Mouse (Mus musculus): ENCODE results near the gene Aspscr1. TPM values are rescaled to one million over a fixed set of nuclear protein-coding genes. Genes with fewer than 3 reads are reported as not detected.
A peak's percentile ranks its signal among the peaks of the same experiment; 100 is the strongest.

Gene Aspscr1
- total RNA-seq (2021): 10 to 100 TPM; 34.8 to 39.8 TPM
- long read RNA-seq, experiment 1, transcript Aspscr1-201 (16 exons, 1,820 nt): major isoform, 63 of 88 reads
- long read RNA-seq, experiment 1, partial matches to known transcripts: 2 of 88 reads
- long read RNA-seq, experiment 1, other reads (novel, unspliced or antisense): 21 of 88 reads
- long read RNA-seq, experiment 2, transcript Aspscr1-201 (16 exons, 1,820 nt): major isoform, 47 of 75 reads
- long read RNA-seq, experiment 2, transcript Aspscr1-203 (15 exons, 1,690 nt): minor isoform, 5 of 75 reads
- long read RNA-seq, experiment 2, partial matches to known transcripts: 2 of 75 reads
- long read RNA-seq, experiment 2, other reads (novel, unspliced or antisense): 21 of 75 reads

DNA sequence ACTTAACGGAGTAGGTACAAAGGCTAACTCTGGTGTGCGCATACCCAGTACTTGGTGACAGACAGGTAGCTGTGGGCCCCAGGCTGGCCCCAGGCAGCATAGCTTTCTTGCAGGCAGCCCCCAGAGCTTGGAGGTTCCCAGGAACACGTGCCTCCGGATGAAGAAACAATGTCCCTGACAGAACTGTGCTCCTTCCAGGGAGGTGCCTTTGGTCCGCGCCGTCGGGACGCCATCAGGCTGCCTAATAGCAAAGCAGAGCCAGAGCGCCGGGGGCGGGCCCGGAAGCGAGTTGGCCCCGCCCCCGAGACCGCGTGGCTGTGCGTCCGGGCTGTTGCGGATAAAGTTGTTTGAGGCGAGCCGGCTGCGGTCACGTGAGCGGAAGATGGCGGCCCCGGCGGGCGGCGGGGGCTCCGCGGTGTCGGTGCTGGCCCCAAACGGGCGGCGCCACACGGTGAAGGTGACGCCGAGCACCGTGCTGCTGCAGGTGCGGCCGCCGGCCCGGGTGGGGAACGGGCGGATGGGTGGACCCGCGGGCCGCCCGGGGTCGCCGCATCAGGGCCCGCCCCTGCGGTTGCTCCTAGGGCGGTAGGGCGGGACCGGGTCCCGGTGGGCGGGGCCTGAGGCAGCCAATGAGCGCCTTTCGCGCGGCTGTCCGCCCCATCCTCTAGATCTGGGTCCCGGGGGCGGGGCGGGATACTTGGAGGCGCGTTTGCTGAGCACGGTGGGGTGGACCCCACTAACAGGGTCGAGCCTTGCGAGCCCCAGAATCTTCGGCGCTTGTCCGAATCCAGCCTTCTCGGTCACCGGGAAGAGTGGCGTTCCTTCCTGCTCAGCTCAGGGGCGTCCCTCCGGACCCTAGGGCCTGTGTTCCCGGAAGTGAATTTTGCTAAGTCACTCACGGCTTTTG, at the start of gene Aspscr1:
Aspscr1 (plus strand) TSS at position 287 of the 907 bp plus-strand sequence.
- peak; percentile 98 for DNase-seq

DNA sequence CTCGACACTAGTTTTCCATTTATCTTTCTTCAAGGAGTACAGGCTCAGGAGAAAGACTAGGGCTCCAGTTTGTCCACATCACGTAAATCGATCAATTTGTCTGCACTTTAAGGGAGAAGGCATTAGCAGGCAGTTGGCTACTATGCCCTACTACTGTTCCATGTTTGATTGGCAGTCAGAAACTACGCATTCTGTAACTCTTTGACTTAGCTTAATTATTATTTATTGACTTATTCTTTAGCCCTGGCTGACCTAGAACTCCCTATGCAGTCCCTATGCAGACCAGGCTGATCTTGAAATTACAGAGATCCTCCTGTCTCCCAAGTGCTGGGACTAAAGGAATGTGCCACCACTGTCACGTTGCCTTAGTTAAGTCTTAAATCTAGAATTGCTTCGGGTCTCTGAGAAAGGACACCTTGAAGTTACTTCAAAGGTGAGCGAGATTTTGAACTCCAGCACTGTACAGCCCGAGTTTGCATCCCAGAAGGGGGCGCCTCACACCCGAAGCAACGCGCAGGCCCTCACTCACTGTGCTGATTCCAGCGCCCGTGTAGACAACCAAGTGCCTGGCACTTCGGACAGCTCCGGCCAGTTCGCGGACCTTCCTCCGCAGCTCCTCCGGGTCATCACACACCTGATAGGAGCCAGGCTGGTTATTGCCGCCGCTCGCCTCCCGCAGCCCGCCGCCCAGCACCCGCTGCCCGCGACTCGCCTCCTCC, 48.7 kb upstream of the Aspscr1 start:
- DNase-seq: peak; percentile 61

DNA sequence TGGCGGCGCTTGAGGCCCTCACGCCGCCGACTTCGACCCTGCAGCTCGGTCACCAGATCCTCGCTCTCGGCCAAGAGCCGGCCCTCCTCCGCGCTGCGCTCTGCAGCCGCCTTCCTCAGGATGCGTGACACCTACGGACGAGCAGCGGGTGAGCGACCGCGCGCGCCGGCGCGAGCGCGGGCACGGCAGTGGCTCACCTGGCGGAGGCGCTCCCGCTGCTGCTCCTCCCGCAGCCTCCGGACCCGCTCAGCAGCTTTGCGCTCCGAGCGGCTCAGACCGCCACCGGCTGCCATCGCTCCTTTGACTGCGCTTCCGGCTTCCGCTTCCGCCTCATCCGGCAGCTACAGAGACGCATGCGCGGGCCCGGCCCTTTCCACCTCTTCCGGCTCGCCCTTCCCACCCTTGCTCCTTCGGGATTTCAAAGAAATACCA, 48.1 kb upstream of the Aspscr1 start:
- DNase-seq: peak; percentile 87

DNA sequence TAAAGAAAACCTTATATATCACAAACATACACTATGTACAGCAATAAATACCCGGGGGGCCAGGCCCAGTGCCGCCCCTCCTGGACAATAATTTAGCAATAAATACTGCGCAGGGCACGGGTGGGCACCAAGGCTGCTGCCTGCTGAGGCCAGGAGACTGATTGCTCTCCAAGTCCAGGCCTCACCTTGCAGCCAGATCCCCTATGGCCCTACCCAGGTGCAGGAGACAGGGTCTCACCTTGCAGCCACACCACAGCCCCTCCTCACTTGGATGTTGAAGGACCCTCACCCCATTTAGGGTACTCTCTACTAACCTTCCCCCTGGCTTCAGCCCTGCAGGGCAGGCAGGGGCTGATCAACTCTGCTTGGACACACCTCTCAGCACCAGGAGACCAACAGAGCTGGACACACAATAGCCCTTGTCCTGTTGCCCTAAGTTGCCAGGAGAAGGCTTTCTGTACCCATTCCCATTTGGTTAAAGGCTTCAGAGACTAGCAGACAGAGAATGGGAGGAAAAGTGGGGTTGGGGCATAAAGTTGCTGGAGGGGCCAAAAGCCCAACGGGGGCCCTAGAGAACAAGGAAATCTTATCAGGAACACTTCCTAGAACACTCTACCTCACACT, 47.5 kb upstream of the Aspscr1 start, which contains the start of gene Sirt7:
Sirt7 (minus strand) TSS at position 89 of the 624 bp plus-strand sequence.
- DNase-seq: no peak

DNA sequence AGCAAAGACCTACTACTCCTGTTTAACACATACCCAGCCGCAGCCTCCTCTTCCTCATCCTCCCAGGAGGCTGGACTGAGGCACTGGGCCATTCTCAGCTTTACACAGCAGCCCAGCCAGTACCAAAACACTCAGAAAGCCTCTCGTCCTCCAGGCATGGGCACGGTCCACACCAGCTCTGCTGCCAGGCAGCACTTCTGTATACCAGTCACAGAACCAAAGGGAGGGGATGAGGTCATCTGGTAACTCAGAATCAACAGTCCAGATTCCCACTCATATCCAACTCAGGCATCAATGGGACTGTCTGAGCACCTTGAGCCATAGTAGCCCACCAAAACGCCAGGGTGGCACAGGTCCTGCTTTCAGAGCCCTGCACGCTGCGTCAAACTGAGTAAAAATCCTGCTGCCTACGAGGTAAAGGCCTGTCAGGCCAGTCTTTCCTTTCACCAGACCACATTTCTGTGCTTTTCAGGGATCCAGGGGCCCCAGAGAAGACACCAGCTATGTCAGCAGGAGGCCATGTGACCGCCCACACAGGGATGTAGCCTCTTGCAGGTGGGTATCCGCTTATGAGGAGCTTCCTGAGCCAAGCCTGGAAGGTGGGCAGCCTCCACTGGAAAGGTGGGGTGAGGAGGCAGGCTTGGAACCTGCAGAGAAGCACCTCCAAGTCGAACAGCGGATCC, 45.8 kb upstream of the Aspscr1 start:
- DNase-seq: no peak

DNA sequence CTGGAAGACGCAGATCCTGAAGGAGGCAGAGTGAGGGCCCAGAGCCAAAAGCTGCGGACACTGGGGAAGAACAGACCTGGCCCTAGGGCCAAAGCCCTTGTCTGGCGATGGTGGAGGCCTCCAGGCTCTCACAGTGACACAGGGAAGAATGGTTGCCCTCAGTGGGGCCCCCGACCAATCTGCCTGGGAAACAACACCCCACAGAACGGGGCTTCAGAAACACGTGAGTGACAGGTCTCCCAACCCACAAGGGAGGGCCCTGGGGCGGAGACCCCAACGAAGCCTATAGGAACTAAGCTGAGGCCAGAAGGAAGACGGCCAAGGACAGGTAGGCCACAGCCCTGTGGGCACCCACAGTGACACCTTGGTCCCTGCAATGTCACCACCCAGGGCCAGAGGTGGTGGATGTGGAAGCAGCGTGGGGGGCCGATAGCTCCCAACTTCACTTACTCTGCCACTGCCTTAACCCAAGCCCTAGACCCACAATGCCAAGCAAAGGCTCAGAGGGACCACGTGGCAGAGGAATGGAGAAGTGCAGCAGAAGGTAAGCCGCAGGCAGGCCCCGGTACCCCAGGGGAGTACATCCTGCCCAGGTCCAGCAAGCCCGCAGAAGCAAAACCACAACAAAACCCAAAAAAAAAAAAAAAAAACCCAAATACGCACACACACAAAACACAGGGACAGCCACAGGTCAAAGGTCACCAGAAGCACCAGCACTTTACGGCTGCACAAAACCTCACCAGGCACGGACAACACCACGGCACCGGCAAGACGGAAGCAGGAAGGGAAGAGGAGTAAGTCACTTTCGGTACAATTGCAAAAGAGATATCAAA, 45.1 kb upstream of the Aspscr1 start:
- DNase-seq: no peak

DNA sequence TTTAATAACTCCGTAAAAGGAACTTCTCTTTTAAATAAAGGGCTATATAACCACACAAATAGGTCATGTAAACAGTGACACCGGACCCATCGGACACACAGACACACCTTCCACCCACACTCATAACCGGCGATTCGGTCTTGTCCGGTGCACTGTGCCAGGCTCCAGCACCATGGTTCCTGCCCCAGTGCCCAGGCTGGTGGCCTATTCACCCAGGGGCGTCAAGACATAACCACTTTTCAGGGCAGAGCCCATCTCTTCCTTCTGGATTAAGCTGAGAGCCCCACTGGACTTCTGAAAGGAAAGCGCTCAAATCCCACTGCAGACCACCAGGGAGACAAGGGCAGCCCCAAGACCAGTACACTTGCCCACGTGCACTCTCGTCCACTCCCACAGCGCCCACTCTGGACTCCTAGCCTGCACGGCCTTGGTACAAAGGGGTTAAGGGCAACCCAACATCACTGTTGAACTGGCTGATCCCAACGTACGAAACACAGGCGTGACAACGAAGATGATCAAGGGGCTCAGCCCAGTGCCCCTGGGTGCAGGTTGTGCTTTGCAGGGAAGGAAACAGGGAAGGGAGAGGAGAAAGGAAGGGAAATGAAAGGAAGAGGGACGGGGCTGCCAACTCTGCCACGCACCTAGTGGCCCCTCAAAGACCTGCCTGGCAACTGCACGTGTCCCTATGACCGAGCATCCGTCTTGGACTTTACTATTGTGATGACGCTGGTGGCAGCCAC, 44.0 kb upstream of the Aspscr1 start:
- no peak for DNase-seq

DNA sequence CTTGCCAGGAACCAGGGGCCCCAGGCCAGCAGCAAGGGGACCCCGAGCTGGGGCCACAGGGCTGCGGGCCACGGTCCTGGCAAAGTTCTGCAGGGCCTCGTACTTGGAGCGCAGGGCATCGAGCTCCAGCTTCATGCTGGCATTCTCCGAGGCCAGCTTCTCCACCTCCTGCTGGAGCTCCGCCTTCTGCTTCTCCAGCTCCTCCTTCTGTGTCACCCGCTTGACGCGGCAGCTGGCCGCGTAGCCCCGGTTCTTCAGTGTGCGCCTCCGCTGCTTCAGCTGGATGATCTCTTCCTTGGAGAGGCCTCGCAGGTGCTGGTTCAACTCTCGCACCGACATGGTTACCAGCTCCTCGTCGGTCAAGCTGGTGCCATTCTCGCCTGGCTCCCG, 43.4 kb upstream of the Aspscr1 start:
- no peak for DNase-seq

DNA sequence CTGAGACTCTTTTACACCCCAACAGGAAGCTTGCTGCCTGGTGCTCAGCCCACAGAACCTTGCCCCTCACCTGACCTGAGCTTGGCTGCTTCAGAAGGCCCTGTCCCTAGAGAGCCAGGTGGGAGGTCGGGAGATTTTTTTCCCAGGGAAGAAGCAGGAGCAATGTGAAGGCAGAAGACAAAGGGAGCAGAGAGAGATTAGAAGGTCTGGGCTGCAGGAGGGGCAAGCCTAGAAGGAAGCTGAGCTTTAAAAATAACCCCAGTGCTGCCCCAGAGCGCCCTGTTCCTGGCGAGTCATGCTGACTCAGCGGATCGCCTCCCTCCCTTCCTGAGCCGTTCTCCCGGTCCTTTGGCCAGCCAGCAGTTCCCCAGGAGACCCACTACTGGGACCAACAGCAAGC, 42.9 kb upstream of the Aspscr1 start:
- peak; percentile 40 for DNase-seq

DNA sequence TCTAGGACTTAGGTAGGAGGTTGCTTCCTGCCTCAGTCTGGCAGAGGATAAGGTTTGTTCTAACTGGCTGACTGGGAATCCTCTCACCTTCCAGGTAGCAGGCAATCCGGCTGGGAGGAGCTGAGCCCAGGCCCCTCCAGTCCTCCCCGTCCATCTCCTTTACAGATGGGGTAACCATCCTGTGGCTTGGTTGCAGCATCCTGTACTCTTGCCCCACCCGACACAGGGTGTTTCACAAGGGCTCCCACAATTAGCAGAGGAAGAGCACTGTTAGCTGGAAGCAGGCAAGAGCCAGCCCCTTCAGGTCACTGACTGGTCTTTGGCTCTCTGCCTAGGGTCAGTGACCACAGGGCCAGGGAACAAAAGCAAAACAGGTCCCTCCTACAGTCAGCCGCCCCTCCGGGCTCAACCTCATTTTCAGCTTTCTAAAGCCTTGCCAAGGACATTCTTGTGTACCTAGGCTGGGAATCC, 42.3 kb upstream of the Aspscr1 start:
- DNase-seq: no peak

DNA sequence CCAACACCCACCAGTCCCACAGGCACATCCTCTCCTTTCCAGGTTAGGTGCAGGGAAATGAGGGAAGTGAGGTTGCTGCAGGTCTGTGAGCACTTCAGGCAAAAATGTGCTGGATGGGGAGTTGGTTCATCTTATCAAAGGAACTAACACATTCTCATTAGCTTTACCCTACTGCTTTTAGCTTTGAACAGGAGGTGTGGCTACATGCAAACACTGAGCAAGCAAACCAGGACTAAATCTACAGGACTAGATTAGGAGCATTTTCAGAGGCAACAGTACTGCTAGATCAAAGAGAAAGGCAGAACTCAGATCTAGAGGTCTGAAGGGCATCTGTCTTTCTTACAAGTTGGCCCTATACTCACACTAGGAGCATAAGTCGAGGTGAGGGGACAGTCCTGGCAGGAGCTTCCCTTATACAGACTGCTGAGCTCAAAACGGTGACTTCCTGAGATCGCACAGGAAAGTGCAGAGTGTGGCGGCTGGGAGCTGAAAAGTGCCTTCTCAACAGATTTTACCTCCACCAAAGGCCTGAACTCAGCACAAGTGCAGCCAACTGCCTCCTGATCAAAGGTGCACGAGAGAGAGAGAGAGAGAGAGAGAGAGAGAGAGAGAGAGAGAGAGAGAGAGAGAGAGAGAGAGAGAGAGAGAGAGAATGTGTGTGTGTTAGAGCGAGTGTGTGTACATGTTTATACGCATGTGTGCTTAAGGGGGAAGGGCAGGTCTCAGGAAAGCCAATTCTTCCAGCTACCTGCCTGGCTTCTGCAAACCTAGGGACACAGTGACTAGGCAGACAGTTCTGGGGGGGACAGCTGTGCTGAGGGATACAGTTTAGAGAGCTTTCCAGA, 41.7 kb upstream of the Aspscr1 start:
- DNase-seq: no peak

DNA sequence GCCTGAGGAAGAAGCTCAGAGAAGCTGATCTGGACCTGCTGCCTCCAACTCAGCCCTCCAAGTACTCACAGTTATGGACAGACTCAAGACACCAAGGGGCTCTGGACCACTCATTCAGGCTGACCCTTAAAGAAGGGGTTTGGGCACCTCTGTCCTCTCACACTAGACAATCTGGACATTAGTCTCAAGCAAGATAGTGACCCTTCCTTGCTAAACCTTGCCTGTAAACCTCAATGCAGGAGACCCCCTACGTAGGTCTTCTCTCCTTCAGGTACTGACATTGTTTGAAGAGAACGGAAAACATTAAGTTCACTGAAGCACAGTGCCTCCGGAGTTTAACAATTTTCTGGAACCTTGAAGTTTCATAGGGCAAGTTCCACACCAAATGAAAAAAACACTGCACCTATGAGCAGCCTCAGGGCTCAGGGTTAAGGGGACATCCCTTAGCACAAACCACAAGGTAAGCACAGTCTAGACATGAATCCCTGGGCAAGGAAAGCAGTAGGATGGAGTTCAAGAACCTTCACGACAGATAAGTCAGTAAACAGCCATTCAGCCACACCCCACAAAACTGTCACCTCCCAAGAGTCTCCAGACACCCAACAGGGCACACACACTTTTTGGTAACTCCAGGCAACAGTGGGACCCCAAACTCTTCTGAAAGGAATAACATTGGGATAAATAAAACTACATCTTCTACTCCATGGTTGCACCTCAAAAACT, 40.9 kb upstream of the Aspscr1 start:
- no peak for DNase-seq

DNA sequence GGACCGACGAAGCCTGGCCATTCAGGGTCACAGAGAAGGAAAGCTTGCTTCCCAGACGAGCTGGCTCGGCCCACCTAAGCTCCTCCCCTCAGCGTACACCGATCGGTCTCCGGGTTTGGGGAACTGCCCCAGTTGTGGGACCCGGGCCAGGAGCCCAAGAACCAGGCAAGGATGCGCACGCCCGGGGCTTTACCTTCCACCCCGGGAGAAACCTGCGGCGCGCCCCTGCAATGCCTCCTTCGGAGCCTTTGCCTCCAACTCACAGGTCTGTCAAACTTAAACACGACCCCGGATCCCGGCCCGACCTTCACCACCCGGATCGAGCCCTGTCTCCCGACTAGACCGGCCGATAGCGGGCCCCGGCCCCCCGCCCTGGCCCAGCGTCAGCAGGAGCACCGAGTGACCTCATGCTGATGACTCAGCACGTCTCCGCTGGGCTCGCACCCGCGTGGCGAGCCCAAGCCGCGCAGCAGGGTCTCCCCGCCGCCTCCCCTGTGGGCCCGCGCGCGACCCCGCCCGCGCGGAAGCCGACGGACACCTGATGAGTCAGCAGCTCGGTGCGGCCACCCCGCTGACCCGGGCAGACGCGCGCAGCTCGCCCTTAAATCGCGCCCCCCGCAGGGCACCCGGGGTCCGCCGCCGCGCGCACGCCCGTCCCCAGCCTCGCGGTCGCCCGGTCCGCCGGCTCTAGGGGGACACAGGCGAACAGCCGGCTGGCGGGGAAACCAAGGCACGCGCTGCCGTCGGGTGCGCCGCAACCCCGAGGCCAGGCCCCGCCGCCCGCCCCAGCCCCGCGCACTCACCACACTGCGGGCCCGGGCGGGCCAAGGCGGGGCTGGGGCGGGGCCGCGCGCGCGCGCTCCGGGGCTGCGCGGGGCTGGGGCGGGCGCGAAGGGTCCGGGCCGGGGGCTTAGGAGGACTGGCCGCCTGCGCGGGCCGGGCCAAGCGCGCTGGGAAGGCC, 39.9 kb upstream of the Aspscr1 start:
- DNase-seq: peak; percentile 76

DNA sequence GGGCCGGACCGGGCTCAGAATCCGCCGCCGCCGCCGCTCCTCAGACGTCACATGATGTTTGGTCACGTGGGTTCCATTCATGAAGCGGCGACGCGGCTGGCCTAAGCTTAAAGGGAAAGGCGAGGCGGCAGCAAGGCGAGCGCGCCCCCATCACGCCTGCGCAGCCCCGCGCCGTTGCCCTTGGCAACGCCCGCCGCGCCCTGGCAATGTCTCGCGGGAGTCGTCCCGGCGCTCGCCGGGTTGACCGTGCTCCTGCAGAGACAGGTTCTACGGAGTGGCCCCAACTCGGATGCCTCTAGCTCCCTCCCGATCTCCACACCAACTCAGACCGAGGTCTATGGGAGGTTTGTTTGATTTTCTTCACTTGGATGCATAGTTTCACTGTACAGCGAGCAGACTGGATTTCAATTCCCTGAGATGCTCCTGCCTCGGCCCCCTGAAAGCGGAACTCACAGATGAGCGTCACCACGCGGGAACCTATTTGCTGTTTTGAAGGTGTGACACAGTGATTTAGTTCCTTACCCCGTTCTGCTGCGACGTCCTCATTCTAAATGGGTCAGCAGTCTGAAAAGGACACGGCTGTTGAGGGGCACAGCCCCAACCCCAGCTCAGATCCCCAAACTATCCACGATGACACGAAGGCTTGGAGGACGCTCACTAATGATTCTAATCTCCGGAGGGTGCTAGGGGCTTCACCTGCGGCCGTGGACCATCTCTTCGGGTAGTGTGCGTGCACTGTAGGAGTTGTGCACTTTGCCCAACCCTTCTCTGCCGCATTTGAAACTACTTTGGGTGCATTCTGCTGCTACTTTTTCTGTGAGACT, 39.0 kb upstream of the Aspscr1 start, which contains the start of gene Mafg:
Mafg (minus strand) TSS at position 81 of the 824 bp plus-strand sequence.
- peak; percentile 91 for DNase-seq

DNA sequence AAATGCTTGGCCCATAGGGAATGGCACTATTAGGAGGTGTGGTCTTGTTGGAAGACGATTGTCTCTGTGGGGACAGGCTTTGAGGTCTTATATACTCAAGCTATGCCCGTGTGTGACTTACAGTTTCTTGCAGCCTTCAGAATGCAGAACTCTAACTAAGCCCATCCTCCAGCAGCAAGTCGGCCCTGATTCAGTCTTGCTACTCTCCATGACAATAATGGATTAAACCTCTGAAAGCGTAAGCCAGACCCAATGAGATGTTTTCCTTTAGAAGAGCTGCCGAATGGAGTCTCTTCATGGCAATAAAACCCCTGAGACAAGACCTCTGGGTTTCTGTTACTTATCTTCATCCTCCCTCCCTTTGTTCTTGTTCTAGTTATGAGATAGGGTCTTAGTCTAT, 38.0 kb upstream of the Aspscr1 start:
- no peak for DNase-seq

DNA sequence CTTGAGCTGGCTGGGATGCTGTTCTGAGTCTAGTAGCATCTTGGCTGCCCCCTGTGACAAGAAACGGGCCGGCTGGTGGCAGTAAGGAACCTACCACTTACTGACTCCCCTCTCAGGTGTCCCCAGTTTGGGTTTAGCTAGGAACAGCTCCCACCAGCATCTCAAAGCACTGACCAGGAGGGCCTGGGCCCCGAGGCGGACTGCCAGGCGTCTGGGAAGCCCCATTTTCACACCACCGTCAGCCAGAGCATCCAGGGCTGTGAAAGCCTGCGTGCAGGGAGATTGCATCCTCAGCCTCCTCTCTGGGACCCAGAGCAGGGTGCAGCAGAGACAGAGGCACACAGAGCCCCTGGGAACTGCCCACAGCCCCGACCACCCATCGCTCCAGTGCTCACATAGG, 31.5 kb upstream of the Aspscr1 start:
- DNase-seq: no peak

Measured in gastrocnemius, postnatal 10 days (tissue).